Mouse (Mus musculus): ENCODE results near the gene Aqp6. TPM values are rescaled to one million over a fixed set of nuclear protein-coding genes. Genes with fewer than 3 reads are reported as not detected.
A peak's percentile ranks its signal among the peaks of the same experiment; 100 is the strongest.

Gene Aqp6
- polyA plus RNA-seq (2011; ENCODE audit: insufficient read length, low read depth, missing spikeins): not detected in 2 replicates

- Histone ChIP-seq H3K27ac (ENCODE audit: insufficient read depth, low read length) (no peak within 1 kb of the TSS), H3K4me3 (ENCODE audit: insufficient read depth, low read length) (no peak within 1 kb of the TSS), H3K4me1 (ENCODE audit: control insufficient read depth, insufficient read depth, low read length) (no peaks in the 10 kb centered on the region)
- TF ChIP-seq CTCF (IDR thresholded peaks at IDR 0.05; ENCODE audit: borderline replicate concordance, insufficient read depth, low read length) (no peak), POLR2A (IDR thresholded peaks at IDR 0.05; ENCODE audit: low read depth, low read length) (no peak)
These were observed at the start of gene Aqp6 for GRCm38 (mm10) chr15:99600986-99601822. TSS of gene Aqp6 (plus strand) at chr15:99601400.

DNA sequence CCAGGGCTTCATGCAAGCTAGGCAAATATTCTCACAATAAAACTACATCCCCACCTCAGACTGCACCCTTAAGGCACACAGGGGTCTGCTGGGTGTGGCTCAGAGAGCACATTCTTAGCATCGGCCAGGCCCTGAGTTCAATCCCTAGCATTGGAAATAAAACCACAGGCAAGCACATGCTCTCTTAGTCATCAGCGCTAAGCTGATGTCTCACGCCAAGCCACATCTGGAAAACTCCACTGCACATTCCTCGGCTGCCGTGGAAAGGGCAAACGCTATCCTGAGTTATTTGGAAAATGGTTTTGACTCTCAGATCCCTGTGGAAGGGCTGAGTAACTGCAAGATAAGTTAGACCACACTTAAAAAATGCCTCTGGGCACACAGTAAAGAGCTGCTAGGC is 47.4 kb upstream of the Aqp6 start:
- TF ChIP-seq CTCF (IDR thresholded peaks at IDR 0.05; ENCODE audit: borderline replicate concordance, insufficient read depth, low read length): no peak
- no peak for TF ChIP-seq POLR2A (IDR thresholded peaks at IDR 0.05; ENCODE audit: low read depth, low read length)
- peaks cover 14% of the 10 kb centered on the region for H3K4me1 ChIP-seq (ENCODE audit: control insufficient read depth, insufficient read depth, low read length)
- no peak overlapping the region for H3K4me3 ChIP-seq (ENCODE audit: insufficient read depth, low read length)
- peak overlapping the region; percentile 94 for H3K27ac ChIP-seq (ENCODE audit: insufficient read depth, low read length)

DNA sequence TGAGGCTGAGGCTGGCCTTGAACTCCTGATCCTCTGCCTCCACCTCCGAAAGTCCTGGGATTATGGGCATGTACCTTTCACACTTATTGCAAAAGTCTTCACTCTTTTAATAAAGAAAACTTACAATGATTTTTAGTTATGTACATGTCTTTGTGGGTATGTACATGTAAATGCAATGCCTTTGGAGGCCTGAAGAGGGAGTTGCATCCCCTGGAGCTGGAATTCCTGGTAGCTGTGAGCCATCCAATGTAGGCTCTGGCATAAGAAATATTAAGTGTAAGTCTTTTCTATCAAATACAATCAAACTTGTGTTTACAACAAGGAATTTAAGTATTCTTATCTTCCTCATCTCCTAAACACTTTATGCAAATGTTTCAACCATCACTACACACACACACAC is 42.3 kb upstream of the Aqp6 start:
- Histone ChIP-seq H3K4me3 (ENCODE audit: insufficient read depth, low read length) (no peak overlapping the region), H3K4me1 (ENCODE audit: control insufficient read depth, insufficient read depth, low read length) (peaks cover 17% of the 10 kb centered on the region), H3K27ac (ENCODE audit: insufficient read depth, low read length) (no peak overlapping the region)
- no peak for TF ChIP-seq POLR2A (IDR thresholded peaks at IDR 0.05; ENCODE audit: low read depth, low read length)
- TF ChIP-seq CTCF (IDR thresholded peaks at IDR 0.05; ENCODE audit: borderline replicate concordance, insufficient read depth, low read length): no peak

GRCm38 (mm10) chr15:99560246-99560645 is 41.0 kb upstream of the Aqp6 start:
- H3K27ac ChIP-seq (ENCODE audit: insufficient read depth, low read length): no peak overlapping the region
- H3K4me3 ChIP-seq (ENCODE audit: insufficient read depth, low read length): no peak overlapping the region
- no peak for TF ChIP-seq POLR2A (IDR thresholded peaks at IDR 0.05; ENCODE audit: low read depth, low read length)
- TF ChIP-seq CTCF (IDR thresholded peaks at IDR 0.05; ENCODE audit: borderline replicate concordance, insufficient read depth, low read length): no peak
- peaks cover 9% of the 10 kb centered on the region; the same call in 1 of the 2 replicates for H3K4me1 ChIP-seq (ENCODE audit: control insufficient read depth, insufficient read depth, low read length)

- Histone ChIP-seq H3K4me3 (ENCODE audit: insufficient read depth, low read length) (no peak overlapping the region), H3K4me1 (ENCODE audit: control insufficient read depth, insufficient read depth, low read length) (no peaks in the 10 kb centered on the region), H3K27ac (ENCODE audit: insufficient read depth, low read length) (no peak overlapping the region)
- TF ChIP-seq CTCF (IDR thresholded peaks at IDR 0.05; ENCODE audit: borderline replicate concordance, insufficient read depth, low read length) (no peak), POLR2A (IDR thresholded peaks at IDR 0.05; ENCODE audit: low read depth, low read length) (no peak)
These were observed 33.8 kb upstream of the Aqp6 start for GRCm38 (mm10) chr15:99567371-99567770.

- no peak overlapping the region for H3K27ac ChIP-seq (ENCODE audit: insufficient read depth, low read length)
These were observed 32.5 kb upstream of the Aqp6 start for GRCm38 (mm10) chr15:99568682-99569081.

DNA sequence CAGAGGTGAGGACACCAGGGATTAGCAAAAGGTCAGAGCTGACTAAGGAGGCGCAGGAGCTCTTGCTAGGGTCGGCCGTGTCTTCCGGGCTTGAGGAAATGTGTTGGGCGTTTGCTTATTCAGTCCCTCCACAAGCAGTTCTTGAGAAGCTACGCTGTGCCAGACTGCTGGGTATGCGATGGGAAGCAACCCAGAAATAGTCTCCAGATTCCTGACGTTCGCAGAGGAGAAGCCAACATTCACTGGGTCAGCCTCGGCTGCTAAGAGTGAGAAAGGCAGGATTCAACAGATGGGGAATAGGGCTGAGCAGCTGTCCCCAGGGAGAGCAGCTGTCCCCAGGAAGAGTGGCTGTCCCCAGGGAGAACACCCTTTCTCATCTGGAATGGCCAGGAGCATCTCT is 32.1 kb upstream of the Aqp6 start:
- Histone ChIP-seq H3K4me1 (ENCODE audit: control insufficient read depth, insufficient read depth, low read length) (no peaks in the 10 kb centered on the region), H3K4me3 (ENCODE audit: insufficient read depth, low read length) (no peak overlapping the region), H3K27ac (ENCODE audit: insufficient read depth, low read length) (no peak overlapping the region)
- TF ChIP-seq CTCF (IDR thresholded peaks at IDR 0.05; ENCODE audit: borderline replicate concordance, insufficient read depth, low read length): no peak
- TF ChIP-seq POLR2A (IDR thresholded peaks at IDR 0.05; ENCODE audit: low read depth, low read length): no peak

More at GRCm38 (mm10) chr15:99568682-99569081, 32.5 kb upstream of the Aqp6 start:
- TF ChIP-seq CTCF (IDR thresholded peaks at IDR 0.05; ENCODE audit: borderline replicate concordance, insufficient read depth, low read length) (no peak), POLR2A (IDR thresholded peaks at IDR 0.05; ENCODE audit: low read depth, low read length) (no peak)
- Histone ChIP-seq H3K4me3 (ENCODE audit: insufficient read depth, low read length) (no peak overlapping the region), H3K4me1 (ENCODE audit: control insufficient read depth, insufficient read depth, low read length) (no peaks in the 10 kb centered on the region)

DNA sequence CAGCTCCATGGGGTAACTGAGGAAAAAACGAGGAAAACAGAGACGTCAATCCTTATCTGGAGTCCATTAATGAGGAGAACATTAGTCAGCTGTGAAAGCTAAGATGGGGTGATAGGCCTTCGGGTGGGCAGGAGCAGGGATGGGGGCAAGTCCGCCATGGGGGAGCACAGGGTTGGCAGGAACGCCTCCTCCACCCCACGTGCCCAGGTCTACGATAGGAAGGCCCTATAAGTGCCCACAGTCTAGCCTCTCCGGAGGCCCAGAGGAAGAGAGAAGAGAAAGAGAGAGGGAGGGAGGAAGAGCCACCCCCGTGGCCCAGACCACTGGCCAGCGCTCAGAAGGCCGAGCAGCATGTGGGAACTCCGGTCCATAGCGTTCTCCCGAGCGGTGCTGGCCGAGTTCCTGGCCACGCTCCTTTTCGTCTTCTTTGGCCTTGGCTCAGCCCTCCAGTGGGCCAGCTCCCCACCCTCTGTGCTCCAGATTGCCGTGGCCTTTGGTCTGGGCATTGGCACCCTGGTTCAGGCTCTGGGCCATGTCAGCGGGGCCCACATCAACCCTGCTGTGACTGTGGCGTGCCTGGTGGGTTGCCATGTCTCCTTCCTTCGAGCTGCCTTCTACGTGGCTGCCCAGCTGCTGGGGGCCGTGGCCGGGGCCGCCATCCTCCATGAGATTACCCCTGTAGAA is 22.3 kb upstream of the Aqp6 start, which contains the start of gene Aqp2:
TSS of gene Aqp2 (plus strand) at position 254 of the 684 bp plus-strand sequence.
- TF ChIP-seq CTCF (IDR thresholded peaks at IDR 0.05; ENCODE audit: borderline replicate concordance, insufficient read depth, low read length) (no peak), POLR2A (IDR thresholded peaks at IDR 0.05; ENCODE audit: low read depth, low read length) (no peak)
- Histone ChIP-seq H3K4me3 (ENCODE audit: insufficient read depth, low read length) (no peak within 1 kb of the TSS), H3K4me1 (ENCODE audit: control insufficient read depth, insufficient read depth, low read length) (no peaks in the 10 kb centered on the region), H3K27ac (ENCODE audit: insufficient read depth, low read length) (no peak within 1 kb of the TSS)

GRCm38 (mm10) chr15:99583463-99584344 is 17.5 kb upstream of the Aqp6 start:
- H3K27ac ChIP-seq (ENCODE audit: insufficient read depth, low read length): no peak overlapping the region
- H3K4me3 ChIP-seq (ENCODE audit: insufficient read depth, low read length): no peak overlapping the region
- no peak for TF ChIP-seq CTCF (IDR thresholded peaks at IDR 0.05; ENCODE audit: borderline replicate concordance, insufficient read depth, low read length)
- TF ChIP-seq POLR2A (IDR thresholded peaks at IDR 0.05; ENCODE audit: low read depth, low read length): no peak
- peaks cover 4% of the 10 kb centered on the region; the same call in 1 of the 2 replicates for H3K4me1 ChIP-seq (ENCODE audit: control insufficient read depth, insufficient read depth, low read length)
